Mouse (Mus musculus): ENCODE measurements around the gene Cops9. TPM values are rescaled to one million over a fixed set of nuclear protein-coding genes. Genes with fewer than 3 reads are reported as not detected.

Gene Cops9
- polyA plus RNA-seq (2017; shearing (Covaris generic)): 100 to 1,000 TPM; 241 to 311 TPM

DNA sequence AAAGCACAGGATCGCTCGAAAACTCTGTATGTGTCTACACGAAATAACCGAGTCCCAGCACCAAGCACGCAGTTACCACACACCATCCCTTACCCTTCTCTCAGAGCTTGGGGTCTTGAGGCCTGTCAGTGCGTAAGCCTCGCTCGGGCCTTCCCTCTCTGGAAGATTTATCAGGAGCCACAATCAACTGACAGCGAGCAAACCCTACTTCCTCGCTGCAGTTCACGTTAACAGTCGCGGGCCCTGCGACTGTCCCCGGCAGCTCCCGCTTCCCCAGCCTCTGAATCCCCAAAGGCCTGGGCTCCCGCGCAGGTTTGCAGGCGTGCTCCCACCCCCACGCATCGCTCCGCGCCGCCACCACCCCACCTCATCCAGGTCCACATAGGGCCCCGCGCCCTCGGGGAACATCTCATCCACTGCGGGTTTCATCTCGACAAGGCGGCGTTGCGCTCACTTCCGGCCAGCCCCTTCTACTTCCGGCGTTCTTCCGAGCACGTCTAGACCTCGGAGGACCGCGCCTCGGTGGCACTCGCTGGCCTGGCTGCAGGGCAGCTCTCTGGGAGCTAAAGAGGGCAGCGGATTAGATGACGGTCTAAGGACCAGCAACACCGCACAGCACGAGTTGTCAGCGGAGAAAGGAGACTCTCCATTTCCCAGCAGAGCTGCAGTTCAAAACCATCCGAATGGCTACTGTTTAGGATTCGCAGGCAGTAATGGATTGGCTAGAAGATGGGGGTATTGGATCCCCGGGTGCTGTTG is at the start of gene Cops9:
TSS of gene Cops9 (minus strand) at position 472 of the 759 bp plus-strand sequence.
- peak; percentile 96 for ATAC-seq

DNA sequence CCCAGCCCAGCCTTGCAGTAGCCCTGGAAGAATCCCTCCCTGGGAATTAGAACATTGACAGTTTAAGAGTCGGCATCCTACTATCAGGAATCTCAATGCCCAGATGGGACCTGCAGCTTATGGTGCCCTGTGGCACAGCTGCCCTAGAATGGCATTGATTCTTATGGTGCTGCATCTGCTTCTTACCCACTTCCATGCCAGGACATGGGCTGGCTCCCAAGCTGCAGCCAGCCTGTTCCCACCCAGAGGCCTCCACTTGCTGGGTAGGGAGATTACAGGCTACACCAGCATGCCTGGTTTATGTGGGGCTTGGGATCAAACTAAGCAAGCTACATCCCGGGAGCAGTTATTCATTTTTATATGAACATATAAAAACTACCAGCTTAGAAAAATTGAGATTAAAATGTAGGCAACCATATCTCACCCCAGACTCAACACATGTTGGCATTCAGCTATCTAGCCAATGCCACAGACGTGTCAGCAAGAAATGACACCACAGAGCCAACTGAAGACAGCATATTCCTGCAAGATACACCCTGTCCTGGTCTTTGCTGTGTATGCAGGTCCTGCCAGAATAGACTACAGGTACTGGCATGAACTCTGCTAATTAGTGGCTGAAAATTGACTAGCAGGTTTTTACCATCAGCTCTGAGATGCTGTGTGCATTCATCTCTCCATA is 49.5 kb upstream of the Cops9 start:
- no peak for ATAC-seq

DNA sequence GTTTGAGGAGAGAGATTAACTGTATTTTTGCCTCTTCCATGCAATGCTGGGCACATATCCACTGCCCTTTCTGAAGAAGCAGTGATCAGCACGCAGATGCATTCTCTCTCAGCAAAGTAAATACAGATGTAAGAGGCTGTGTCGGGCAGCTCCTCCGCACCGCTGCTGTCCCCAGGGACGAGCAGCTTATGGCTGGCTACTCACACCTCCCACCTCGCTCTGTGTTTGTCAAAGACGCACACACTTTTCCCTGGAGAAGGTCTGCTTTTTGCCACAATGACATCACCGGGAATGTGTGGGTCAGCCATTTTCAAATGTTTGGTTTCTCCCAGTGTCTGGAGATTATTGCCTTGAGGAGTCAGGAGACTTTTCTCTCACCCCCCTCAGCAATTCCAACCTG is 45.2 kb upstream of the Cops9 start:
- ATAC-seq: no peak

DNA sequence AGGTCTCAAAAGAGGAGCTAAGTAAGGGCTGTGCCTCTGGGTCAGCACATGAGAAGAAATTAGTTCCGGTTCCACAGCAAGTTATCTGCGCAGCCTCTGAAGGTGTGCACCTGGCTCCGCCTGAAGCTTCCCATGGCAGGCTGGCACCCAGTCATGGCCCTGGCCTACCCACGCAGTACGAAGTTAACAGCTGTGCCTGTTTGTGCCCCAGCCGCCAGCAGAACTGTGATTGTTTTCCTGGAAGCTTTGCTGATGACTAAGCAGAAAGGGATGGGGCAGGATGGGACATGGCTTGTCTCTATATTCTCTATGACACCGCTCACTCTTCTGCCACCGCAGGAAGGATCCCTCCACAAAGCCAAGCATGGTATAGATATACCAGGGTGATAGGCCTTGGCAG is 41.4 kb upstream of the Cops9 start:
- ATAC-seq: no peak

DNA sequence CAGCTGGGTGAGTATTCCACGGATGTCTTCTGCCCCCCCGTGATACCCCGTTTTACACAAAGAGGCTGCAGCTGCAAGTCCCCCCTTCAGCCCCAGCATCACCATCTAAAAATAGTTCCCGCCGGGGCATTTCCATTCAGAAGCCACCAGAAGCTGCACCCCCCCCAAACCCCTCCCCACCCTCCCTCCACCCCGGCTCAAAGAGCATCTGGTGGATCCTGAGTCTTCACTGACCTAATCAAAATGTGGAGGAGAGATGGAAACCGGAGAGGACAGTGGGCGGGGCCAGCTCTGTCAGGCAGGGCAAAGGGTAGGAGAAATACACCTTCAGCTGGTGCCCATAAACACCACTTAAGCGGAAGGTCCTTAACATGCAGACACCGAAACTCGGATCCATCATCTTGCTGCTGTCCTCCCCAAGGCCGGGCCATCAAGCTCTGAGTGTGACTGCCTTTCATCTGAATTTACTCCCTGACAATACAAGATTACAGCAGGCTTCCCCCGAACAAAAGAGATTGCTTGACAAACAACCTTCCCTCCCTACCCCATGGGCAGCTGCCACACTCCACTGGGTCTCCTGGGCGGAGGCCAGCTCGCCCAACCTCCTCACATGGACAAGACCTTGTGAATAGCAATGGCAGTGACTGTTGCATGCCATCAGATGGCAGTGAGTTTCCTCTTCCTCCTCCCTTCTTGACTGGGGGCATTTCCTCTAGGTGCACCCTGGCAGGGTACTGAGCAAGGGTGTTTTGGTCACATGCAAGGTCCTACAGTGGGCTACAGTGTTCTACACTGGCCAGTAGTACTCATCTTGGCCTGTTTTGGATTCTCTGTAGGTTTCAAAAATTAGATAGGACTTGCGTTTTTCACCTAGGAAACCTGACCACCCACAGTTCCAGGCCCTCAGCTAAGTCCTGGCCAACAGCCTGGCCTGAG is 39.2 kb upstream of the Cops9 start:
- no peak for ATAC-seq

DNA sequence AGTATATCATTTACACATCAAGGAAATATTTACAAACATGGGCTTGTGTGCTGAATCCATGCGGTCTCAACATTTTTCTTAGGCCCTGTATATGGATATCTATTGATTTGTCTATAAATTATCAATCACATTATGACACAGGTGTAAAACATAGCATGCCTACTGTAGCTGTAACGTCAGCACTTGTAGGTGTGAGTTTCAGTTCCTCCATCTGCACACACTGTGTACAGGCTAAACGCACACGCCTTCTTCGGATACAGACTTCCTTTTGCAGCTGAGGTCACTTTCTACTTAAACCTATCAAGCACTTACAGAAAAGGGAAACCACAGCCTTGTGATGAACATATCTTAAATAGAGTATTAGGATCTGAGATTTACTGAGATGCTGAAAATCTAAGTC is 37.0 kb upstream of the Cops9 start:
- ATAC-seq: no peak

DNA sequence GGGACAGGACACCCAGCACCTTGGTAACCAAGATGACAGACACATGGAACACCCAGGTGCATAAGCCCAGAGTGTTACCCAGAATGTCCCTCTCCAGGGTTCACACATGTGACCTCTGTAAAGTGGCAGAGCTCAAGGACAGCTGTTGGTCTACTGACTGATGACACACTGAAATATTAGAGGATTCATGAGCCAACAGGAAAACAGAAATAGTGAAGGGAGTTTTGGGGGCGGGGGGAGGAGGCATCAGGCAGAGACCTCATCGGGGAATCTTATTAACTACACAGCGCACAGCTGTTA is 34.8 kb upstream of the Cops9 start:
- ATAC-seq: no peak

DNA sequence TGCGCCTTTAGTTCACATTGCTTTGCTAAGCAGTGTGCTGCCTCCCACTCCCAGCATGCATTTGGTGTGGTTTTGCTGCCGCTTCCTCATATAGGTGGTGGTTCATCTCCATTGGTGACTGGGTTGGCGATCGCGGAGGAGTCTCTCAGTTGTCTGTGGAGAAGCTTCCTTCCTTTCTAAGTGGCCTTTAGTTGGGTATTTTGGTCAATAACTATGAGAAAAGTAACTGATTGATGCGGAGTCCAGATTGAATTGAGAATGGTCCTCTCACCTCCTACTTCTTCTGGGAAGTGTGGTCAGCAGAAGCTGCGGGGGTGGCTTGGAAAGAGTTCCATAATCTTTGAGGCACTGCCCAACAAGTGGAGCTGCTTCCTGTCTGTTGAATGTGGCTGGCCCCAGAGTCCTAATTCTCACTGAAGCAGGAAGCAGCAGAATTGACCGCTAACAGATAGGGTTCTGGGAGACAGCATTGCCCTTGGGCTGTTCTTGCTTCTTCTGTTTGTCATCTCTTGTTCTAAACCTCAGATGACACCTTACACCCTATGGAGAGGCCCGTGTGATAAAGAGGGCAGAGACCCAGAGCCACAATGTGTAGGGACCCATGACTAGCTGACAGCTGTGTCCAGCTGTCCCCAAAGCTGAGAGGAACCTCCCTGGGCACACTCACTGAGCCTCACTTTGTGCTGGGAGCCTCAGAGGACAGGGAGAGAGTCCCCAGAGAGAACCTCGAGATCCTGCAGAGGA is 34.3 kb upstream of the Cops9 start:
- ATAC-seq: no peak

DNA sequence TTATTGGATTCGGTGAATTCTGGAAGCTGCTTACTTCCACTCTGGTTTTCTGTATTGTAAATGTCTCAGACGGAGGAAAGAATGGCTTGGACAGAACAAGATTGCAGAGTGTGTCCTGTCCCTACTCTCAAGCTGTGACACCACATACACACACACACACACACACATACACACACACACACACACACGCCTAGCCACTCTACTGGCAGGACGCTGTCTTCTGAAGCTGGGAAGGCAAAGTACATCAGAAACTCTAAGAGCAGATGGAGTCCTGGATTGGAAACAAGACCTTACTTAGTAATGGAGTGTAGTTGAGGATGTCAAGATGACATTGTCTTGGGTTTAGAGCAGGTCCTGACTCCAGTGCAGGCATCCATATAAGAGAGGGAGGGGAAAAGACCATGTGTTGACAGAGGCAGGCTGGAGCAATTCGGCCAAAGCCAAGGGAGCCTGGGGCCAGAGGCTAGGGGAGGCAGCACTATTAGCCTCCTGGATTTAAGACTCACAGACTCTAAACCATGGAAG is 31.5 kb upstream of the Cops9 start:
- no peak for ATAC-seq

DNA sequence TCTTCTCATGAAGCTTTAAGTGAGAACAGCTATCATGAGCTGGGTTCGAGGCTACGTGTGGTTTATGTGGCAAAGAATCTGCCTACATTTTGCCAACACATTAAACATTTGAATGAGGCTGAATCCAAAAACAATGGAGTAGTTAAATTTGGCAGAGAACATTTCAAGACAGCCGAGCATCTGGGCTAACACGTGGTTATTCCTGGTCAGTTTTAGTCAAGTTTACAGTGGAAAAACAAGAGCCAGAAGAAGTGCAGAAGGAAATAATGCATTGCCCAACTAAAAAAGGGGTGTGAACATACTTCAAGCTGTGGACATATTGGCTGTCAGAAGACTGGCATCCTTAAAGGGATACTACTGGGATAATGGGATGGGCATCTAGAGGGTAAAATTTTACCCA is 29.5 kb upstream of the Cops9 start:
- ATAC-seq: no peak

DNA sequence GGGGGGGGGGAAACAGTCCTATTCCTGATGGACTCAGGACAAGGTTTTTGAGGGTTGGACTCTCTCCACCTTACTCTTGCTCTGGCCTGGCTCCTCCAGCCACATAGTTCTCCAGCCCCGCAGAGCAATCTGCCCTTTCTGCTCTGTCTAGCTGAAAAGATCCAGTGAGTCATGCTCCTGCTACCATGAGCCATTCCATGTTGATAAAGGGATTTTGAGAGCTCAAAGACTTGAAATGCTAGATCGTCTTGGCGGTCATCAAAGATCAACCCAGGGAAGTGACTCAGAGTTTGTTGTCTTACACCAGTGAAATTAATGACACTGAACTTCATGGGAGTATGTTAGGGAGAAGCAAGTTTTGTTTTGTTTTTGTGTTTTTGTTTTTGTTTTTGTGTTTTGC is 27.6 kb upstream of the Cops9 start:
- no peak for ATAC-seq

DNA sequence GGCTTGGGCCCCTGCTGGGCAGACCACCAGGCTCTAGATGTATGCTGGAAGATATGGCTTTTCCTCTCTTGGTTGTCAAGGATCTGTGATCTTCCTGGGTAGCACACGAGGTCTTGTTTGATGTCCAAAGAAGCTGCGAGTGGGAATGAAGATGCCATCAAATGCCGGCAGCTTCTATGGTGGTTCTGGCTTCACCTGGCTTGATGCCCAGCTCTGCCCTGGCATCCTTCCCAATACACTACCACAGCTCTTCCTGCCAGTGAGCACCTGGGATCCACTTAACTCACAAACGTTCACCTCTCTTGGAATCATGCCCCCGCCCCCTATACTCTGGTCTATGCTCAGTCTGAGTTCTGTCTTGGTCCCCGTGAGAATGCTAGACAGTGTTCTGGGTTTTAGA is 25.3 kb upstream of the Cops9 start:
- ATAC-seq: no peak

DNA sequence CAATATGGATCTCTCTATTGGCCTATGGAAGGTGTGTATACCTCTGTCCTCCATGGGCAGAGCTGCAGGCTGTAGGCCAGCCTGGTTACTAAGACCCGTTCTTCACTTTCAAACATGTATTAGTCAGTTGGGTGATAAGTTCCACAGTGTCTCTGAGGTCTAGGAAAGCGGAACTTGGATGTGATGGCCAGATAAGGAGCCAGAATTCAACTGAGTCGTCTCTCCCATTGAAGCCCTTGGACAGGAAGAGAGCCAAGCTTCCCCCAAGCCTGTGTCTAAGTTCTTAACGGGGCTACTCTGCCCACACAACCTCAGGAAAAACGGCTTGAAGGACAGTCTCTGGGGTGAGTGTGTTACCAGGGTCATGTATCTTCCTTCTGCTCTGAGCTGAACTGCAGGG is 17.6 kb upstream of the Cops9 start:
- no peak for ATAC-seq

DNA sequence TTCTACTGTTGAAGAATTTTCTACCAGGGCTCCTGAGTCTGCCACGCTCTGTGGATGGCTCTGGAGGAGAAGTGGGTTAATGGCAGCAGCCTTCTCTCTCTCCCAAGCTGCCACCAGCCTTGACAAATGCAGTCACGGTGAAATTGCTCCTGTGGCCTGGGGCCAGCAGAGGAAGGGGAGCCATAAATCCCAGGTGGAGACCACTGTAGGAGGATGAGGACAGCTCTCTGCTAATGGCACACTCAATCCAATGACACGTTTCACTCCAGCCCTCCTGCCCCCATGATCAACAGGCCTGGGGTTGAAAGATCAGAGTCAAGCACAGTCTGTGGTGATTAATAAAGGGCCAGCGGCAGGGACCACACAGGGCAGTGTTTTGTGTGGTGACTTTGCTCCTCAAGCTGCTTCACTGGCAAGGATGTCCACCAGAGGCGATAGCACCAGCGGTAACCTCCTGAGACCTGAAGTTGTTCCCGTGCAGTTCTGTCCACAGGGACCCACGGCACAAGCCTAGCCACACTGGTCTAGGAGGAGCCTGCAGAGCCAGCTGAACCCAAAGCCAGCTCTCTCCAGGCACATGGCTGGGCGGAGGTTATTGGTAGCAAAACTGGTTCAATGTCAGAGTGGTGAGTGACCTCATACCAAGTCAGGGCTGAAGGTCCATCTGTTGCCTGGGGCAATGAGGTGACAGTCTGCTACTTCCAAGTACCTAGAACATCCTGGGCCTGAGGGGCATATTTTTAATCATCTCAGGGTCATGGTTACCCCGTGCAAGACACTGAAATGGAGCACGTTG is 15.4 kb upstream of the Cops9 start:
- ATAC-seq: no peak

DNA sequence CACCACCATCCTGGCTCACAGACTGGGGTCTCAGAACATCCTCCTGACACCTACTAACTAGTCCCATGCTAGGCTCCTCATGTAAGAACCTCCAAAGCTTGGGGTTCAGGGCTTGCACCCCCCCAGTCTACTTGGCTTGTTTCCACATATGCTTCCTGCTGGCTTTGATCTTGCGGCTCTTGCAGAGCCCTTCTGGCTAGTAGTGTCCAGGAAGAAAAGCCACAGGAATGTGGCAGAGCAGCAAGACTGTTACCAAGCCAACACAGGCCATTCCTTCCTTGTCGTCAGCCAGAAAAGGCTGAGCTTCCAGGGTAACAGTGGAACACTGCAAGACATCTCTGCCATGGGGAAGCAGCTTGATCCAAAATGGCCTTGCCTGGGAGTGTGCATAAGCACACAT is 12.9 kb upstream of the Cops9 start:
- no peak for ATAC-seq

DNA sequence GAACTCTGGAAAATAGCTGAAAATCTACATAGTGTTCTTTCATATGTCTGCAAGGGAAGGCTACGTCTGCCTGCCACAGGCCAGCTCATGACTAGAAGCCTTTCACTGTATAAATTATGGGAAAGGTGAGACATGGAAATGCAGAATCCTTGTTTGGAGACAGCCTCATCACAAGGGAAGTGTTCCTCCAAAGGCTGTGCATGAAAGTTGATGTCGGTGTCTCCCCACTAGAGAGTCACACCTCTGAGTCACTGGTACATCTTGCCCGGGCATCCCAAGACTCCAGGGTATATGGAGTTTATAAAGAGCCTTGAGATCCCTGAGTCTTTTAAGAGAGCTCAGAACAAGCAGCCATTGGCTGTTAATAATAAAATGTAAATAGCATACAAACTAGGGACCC is 11.4 kb upstream of the Cops9 start:
- ATAC-seq: no peak

DNA sequence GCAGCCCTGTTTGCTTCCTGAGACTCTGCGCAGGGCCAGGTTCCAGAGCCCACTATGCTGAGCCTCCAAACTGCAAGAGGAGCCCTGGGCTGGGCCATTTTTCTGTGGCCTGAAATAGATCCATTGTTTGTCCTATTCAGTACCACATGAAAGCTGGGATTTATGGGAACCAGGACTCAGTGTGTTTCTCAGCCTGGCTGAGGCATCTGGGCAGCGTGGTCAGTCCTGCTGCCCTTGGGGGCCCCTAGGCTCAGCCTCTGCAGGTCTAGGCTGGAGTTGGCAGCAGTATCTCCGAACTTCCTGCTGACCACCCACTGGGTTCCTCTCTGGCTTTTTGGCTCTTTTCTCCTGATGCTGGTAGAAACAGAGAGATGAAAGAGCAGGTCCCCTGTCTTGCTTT is 9.7 kb upstream of the Cops9 start:
- no peak for ATAC-seq

DNA sequence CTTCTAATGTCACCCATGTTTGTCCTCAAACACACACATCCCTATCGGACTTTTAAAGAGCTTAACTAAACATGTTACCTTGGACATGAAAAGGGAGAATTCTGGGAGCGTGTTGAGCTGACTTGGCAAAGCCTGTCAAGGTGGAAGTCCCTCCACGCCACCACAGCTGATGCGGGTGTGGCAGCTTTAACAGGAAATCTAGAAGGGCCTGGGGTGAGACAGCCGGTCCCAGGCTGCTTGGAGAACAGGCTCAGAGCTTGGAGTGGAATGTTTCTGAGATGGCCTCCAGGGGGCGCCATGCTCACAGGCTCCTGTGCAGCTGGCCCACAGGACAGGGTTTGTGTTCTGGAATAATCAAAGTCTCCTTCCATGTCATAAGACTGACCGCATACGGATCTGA is 6.9 kb upstream of the Cops9 start, which contains the start of gene Otos:
TSS of gene Otos (minus strand) at position 169 of the 400 bp plus-strand sequence.
- peak; percentile 45 for ATAC-seq

DNA sequence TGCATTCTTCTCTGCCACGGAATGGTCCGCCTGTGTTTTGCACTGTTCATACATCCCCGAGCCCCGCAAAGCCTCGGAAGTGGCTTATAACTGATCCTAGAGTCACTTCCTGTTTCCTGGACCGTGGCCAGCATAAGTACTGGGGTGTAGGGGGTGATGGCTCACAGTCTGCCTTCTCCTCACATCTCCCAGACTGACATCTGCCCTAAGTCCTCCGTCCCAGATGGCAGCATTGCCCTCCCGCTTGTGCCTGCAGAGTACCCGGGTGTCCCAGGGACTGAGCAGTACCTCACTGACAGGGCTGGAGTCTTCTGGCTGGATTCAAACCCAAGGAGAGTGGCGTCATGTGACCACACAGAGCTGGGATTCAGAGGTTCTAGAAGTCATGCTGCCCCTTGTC is 6.4 kb upstream of the Cops9 start:
- peak; percentile 76 for ATAC-seq

DNA sequence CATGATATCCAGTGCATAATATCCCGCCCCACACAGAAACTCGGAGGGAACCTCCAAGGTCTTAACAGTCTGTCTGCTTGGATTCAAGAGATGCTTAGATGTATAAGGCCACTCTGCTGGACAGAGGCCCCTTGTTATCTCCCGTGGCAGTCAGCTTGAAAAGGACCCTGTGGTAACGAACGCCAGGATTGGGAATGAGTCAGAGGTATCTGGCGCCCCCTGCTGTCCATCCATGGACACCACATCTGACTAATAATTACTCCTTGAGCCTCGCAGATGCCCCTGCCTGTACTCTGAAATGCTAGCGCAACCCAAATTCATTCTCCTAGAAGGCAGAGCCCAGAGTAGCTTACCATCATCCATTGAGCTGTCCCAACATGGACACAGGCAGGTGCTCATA is 6.0 kb upstream of the Cops9 start:
- peak; percentile 73 for ATAC-seq

DNA sequence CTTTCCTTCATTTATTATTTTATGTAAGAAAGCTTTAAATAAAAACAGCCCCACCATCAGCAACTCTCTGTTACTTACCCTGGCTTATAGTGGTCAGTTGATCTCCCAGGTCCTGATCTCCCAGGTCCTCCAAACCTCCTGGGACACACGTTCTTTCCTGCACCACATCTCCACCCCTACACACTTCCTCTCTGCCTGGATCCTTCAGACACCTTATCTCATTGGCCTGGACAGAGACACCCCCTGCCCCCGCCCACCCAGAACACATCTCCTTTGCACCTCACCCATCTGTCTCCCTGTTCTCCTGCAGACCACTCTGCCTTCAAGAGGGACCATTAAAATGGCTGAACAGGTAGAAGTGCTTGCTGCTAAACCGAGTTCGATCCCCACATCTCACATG is 5.2 kb upstream of the Cops9 start:
- ATAC-seq: no peak

DNA sequence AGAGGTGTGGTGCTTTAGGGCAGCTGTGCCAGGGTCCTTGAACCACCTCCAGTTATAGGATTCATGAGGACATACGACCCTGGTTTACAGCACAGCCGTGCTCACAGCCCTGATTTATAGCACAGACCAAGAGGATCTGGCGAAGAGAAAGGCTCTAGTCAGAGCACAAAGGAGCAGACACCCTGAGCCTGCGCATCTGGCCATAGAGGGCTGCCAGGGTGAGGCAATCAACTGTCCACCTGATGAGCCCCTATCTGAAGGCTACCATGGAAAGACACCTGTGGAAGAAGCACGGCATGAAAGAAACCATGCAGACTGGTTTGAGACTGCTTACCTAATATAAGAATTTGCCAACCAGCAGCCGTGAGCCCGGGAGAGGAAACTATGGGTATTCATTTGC is 4.8 kb upstream of the Cops9 start:
- ATAC-seq: no peak

Measured in activated CD4-positive, CD25-positive, alpha-beta regulatory T cell, adult 4 months (primary cell).